Mouse (Mus musculus) lung, postnatal 0 days (tissue): ENCODE measurements around the gene Cyp2c37.
"Not testable (repeated sequence)": the region's sequence is repeated elsewhere in the genome, so short reads cannot be mapped to it uniquely, and the experiment has no call there.

ENCODE experiments used
- CTCF ChIP-seq: IDR thresholded peaks from 2 replicates; pipeline ENCODE4 v1.5.1; 2016; ENCODE audit warnings: antibody characterized with exemption, mild to moderate bottlenecking
- EP300 ChIP-seq: IDR thresholded peaks from 2 replicates; pipeline ENCODE4 v1.6.1; 2016; ENCODE audit warnings: antibody characterized with exemption, mild to moderate bottlenecking, control low read depth

DNA sequence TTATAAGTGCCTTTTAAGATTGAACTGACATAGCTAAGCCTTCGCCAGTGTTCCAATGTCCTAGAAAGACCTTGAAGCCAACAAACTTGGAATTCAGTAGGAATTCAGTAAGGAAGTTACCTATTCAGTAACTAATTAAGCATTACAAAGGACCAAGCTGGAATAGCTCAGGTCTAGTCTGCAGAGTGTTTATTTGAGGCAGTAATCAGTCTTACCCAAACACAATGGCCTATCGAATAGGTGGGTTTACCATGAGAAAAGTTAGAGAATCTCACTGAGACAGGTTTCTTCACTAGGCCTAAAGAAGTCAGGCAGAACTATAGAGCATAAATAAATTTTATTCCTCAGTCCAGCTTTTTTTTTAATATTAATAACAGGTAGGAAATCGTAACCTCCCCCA is 21.1 kb upstream of the Cyp2c37 start:
- not testable (repeated sequence) for TF ChIP-seq EP300, CTCF
